Mouse (Mus musculus) layer of hippocampus, adult 8-10 months (tissue): ENCODE results near the gene Sufu. TPM values are rescaled to one million over a fixed set of nuclear protein-coding genes. Genes with fewer than 3 reads are reported as not detected.
A peak's percentile ranks its signal among the peaks of the same experiment; 100 is the strongest.

Source experiments
- DNase-seq, 2 experiments: peaks; one replicate each; pipeline ENCODE4 v3.0.0; 2022; ENCODE audit warnings: low spot score in 2 of 2
- total RNA-seq, 4 experiments: library from RNA; stranded (reverse); gene quantifications; 2 replicates each; pipeline ENCODE4 v1.2.4; 2022

Sufu gene
- total RNA-seq, 4 experiments from 2014 or later = 17.4 to 22.3 (median 19.4) TPM

DNA sequence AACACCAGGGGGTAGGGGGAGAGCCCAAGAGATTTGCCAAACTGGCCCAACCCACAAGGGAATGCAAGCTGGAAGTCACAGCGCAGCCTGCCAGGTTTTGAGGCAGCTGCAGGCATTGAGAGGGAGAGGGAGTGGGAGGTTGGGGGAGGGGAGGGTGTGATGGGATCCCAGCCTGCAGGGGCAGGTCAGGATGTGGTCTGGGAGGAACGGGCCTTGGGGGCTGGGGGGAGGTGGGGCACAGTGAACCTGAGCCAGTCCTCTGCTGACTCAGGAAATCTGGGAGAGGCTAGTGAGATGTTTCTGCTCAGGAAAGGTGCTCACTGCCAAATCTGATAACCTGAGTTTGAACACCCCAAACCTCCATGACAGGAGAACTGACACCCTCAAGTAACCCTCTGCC is 93.9 kb downstream of the Sufu start:
- DNase-seq = no peak

DNA sequence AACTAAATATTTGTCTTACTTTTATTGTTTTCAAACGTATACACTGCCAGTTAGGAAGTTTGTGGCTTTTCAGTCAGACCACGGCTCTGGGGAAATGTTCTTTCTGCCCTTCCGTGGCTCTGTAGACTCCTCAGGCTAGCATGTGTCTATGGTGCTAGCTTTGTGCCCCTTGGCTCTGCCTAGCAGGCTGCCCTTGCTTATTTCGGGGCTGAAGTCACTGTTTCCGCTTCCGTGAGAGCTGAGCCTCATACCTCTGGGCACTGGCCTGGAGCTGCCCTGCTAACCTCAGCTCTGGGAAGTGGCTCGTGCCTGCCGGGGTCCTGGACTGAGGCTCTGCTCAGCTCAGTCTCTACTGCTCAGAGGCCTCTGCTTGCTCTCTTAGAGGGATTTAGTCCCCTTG is 98.4 kb downstream of the Sufu start:
- no peak for DNase-seq

DNA sequence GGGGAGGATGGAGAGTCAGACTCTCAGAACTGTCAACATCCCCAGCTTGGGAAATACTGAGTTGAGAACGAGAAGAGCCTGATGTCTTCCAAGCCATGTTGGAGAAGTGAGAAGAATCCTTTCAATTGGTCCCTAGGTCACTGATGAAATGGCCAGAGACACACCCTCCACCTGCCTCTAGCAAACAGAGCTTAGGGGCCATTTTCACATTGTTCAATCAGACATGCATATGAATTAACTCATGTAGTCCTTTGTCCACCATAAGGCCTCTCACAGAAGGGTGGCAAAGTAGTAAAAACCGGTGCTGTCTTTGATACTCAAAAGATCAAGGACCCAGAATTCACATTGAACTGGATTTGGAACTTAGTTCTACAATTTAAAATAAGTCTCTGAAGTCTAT is 100.5 kb downstream of the Sufu start:
- DNase-seq = no peak

DNA sequence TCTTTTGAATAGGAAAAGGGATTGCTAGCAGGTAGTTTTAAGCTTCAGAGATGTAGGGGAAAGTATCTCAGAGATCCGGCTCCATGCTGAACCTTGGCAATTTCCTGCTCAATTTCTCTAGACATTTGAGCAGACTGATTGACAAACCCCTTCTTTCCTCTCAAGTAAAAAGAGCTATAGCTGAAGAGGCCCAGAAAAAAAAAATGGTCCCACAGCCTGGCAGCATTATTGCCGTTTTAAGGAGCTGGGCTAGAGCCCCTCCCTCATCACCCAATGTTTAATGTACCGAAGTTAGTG is 102.8 kb downstream of the Sufu start:
- no peak for DNase-seq

DNA sequence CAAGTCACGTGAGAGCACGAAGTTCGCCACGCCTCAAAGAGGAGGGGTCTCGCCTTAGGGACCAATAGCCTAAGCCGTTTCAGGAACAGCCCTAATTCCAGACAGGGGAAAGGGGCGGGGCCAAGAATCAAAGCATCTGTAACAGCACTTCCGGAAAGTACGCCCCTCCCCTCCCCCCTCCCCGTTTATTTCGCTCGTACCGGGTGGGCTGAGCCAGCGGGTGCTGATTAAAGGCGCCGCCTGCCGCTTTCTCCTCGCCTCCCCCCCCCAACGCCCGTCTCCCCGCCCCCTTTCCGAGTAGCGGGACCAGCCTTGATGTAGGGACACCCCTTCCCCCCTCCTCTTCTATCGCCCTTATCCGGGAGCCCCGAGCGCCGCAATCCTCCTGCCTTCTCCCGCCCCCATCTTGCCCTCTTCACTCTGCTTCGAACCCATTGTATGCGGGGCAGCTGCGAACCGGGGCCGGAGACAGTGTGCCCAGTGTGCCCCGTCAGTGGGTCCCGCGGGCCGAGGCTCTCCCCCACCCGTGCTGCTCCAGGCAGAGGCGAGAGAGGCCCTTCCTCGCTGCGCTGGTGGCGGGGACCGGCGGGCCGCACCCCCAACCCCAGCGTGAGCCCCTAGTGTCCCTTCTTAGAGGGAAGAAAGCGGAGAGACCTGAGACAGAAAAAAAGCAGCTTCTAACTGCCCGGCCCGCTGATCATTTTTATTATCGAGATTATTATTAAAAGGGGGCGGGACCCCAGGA is 103.3 kb downstream of the Sufu start:
- DNase-seq = peak; percentile 97 to 98

DNA sequence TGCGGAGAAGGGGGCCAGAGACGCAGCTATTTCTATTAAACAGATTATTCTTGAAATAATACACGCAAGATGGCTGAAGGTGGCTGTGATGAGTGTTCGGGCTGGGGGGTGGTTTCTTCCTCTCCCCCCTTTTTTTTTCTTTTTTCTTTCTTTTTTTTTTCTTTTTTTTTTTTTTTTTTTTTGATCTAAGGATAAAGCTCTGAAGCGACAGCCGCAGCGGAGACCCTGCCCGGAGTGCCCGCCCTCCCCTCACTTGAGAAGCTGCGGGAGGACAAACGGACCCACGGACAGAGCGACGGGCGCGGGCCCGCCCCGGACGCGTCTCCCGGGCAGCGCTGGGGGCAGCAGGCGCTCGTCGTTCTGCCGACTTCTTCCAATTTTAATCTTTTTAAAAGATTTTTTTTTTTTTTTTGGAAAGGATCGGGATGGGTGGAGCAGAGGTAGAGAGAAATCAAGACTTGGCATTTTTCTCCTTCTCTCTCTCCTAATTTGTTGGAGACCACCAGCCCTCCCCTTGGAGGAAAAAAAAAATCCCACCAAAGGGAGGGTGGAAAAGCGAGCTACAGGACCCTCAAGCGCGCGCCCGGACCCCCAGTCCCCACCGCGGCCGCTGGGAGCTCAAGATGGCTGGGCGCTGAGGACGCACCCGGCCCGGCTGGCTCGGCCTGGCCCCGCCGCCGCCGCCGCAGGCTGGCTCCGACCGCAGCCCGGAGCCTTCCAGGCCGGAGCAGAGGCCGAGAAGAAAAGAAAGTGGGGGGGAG is 104.1 kb downstream of the Sufu start:
- peak in 1 of 2 experiments; percentile 54 for DNase-seq

DNA sequence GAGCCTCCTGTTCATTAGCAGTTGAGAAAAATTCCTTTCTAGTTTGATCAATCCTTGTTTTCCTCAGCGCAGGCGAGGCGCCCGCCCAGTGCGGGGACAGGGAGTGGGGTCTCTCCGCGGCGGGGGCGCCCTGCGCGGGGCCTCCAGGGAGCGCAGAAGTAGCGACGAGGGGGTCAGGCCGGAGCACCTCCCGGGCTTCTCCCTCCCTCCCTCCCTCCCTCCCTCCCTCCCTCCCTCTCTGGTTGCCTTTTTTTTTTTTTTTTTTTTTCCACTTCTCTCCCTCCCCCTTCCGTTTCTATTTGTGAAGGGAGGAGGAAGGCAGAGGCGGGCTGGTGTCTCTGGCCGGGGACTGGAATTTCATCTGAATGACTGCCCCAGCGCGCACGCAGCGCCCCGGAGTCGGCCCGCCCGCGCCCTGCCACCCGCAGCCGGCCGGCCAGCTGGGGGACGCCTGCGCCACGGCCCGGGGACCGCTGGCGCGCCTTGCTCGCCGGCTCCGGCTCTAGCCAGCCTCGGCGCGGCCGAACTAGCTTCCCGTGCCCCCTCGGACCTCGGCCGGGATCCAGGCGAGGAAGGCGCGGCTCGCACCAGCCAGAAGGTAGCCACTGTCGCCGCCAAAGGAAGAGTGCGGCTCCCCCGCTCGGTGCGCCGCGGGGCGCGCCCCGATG is 104.8 kb downstream of the Sufu start, which contains the start of gene Trim8:
Trim8 (plus strand) TSS at position 302 of the 668 bp plus-strand sequence.
- DNase-seq = peak; percentile 79

DNA sequence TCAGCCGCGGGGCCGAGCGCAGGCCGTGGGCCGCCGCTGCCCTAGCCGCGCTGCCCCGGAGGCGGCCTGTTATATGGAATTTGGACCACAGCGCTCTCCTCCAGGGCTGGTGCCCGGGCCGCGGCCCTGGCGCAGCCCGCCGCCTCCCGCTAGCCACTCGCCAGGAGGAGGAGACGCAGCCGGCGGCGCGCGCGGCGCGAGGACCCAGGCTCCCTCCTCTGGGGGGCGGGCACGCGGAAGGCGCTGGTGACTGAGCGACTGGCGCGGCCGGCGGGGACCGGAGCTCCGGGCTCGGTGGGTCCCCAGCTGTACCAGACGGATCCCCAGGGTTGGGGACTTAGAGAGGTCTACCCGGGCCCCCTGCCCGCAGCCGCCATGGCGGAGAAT is 105.4 kb downstream of the Sufu start:
- DNase-seq = peak in 1 of 2 experiments; percentile 70

DNA sequence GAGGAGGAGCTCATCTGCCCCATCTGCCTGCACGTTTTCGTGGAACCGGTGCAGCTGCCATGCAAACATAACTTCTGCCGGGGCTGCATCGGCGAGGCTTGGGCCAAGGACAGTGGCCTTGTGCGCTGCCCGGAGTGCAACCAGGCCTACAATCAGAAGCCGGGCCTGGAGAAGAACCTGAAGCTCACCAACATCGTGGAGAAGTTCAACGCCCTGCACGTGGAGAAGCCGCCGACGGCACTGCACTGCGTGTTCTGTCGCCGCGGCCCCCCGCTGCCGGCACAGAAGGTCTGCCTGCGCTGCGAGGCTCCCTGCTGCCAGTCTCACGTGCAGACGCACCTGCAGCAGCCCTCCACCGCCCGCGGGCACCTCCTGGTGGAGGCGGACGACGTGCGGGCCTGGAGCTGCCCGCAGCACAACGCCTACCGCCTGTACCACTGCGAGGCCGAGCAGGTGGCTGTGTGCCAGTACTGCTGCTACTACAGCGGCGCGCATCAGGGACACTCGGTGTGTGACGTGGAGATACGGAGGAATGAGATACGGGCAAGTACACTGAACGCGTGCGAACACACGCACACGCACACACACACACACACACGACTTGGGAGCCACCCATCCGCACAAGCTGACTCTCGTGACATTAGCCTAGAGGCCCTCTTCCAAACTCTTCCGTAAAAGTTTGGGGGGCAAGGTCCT is 105.9 kb downstream of the Sufu start:
- peak; percentile 72 to 75 for DNase-seq

DNA sequence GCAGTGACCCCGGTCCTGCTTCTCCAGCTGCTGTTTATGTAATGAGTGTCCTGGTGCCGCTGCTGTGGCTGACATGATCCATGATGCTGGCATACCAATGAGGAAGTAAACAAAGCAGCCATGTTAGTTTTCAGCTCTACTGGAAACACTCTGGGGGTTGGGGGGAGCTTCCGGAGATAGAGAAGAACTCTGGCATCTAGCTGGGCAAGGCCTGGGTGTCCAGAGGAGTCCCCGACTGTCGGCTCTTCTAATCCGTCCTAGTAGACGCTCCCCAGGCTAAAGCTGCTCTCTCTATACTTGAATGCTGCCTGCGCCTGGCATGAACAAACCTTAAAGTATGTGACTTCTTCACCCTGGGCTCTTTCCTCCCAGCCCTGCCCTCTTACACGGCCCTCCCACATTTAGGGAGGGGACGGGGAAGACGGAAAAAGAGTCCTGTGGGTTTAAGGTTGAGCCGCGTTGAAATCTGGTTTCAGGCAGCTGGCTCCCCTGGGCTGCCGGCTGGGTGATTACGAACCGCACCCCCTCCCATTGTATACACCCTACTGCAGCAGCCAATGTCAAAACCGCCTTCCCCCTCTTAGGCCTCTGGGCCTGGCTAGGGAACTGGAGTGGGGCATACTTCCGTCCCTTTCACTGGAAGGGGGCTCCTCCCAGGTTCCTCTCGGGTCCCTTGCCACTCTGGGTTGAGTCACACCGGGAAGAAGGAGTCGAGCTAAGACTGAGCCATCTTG is 106.8 kb downstream of the Sufu start:
- DNase-seq = peak in 1 of 2 experiments; percentile 40

DNA sequence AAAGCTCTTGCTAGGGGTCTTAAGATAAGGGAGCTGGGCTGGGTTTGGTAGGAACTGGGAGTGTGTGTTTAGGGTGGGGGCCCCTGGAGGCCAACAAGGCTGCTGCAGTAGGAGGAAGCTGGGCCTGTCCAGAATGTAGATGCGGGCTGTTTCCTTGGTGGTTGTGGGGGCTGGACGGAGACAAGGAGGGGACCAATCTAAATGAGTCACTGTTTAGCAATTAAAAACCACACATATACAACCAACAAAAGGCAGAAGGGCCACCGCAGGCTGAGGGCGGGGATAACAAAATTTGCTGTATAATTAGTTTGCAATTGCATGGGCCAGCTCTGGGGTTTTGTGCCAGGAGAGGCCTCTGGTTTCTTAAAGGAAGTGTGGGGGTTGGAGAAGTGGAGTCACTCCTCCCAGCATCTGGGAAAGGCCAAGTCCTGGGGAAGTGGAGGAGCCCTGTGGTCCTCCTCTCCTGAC is 107.4 kb downstream of the Sufu start:
- DNase-seq = peak in 1 of 2 experiments; percentile 42

DNA sequence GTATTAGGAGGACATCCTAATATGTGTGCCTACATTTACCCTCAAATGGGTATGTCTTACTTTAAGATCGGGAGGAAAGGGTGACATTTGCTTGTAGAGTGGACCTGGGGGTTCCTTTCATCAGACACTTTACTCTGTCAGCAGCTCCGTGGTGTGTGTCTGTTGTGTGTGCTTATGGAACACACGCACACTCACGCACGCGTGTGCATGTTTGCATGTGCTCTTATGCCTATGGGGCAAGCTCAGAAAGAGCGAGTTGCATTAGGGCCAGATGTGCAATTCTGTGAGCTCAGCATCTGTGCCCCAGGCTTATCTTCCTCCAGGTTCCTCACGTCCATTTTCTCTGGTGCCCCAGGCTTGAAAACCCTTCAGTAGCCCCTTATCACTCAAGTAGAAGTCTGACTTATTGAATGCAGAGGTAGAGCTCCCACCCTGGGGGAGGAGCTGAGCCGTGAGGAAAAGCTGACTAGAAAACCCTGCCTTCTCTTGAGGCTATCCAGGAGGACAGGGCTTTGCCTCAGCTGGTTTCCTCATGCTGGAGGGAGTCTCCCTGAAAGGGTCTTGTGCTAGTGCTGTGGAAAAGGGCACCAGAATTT is 108.2 kb downstream of the Sufu start:
- no peak for DNase-seq

DNA sequence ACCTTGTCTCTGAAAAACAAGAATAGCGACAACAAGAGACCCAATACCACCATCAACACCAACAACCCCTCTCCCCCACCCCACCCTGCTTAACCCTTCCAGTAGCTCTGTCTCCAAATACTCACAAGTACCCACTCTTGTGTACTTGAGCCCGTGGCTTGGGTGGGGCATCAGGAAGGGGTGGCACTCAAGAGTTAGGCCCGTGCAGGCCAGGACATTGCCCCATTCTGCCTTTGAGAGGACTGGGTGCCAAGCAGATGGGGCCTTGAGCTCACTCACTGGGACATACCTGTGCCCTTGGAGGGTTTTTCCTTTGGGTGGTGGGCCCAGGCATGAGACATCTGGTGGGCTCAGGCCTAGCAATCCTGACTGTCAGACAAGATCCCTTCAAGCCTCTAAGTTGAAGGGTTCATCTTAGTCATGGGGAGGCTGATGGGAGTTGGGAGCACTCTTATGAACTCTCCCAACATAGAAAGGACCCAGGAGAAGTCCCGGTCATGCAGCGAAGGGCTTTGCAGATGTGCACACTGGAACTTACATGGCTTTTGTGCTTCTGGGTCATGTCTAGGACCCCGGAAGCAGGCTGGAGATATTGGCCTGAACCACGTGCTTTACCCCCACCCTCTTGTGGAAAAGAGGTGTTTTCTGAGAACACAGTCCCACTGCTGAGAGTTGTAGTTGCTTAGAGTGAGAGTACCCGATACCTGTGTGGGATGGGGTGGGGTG is 109.1 kb downstream of the Sufu start:
- no peak for DNase-seq

DNA sequence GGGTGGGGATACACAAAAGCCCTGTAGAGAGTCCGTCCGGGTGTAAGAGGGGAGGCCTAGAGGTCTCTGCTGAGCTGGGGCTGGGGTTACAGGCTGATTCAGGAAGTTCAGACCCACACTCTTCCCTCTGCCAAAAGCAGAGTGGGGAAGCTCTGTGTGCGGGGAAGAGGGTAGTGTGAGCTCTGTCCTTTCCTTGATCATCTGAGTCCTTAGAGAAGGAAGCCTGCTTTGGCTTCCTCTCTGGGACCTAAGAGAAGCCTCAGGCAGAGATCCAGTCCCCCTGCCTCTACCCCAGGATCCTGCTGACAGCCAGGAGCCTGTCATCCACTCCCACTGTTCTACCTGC is 109.6 kb downstream of the Sufu start:
- no peak for DNase-seq

DNA sequence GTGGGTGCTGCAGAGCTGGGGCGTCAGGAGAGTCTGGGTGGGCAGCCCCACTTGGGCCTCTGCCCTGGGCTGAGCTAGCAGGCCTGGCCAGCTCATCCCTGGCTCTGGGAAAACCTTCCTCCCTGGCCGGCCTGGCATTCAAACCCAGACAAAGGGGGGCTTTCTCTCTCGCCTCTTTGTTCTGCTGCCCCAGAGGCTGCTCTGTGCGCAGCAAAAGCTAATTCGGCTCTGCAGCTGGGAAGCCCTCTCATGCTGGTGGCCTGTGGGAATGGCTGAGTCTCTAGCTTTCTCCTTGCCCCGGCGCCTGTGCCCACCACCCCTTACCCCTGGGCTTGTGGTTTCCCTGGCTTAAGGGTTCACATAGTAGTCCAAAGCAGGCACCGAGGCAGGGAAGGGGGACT is 110.5 kb downstream of the Sufu start:
- no peak for DNase-seq

DNA sequence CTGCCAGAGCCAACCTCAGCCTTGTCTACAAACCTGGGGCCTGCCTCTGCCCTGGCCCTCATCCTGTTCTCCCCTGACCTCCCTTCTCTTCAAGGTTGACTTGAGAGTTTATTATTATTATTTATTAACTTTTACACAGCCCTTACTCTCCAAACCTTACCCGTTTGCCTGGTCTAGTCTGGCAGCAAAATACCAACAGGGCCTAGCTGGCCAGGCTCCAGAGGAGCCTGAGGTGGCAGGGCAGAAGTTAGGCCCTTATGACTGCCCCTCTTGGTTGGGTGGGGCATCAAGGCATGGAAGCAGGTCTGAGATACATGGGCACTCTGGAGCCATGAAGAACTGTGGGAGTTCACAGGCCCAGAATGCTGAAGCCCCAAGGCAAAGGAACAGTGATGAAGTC is 111.1 kb downstream of the Sufu start:
- no peak for DNase-seq

DNA sequence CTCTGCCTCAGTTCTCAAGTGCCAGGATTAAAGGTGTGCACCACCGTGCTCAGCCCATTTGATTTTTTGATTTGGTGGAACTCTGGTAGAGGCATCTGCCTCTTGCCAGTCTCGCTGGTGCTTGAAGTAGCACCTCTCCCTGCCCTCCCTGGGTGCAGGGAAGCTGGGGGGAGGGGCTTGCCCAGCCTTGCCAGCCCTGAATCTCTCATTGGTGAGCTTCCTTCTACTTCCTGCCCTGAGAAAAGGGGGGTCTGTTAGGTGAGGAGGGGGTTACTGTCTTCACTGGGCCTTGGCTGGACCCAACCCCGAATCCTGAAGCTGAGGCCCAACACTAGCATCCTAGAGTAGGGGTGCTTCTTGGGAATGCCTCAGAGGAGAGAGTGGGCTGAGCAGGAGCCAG is 112.0 kb downstream of the Sufu start:
- DNase-seq = no peak

DNA sequence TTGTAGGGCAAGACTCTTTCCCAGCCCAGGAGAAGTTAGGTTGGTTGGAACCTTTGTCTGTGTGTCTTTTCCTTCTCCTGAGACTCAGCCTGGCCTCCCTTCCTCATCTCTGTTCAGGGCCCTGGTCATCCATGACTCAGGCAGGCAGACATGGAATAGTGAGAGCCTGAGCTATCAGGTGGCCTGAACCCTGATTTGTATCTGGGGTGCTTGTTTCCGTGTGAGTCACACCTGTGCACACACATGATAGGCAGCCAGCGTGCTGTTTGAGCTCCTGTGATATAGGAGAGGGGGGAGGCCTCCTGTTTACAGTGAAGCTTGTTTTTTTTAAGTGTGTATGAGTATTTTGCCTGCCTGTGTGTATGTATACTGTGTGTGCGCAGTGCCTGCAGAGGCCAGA is 112.5 kb downstream of the Sufu start:
- DNase-seq = no peak

DNA sequence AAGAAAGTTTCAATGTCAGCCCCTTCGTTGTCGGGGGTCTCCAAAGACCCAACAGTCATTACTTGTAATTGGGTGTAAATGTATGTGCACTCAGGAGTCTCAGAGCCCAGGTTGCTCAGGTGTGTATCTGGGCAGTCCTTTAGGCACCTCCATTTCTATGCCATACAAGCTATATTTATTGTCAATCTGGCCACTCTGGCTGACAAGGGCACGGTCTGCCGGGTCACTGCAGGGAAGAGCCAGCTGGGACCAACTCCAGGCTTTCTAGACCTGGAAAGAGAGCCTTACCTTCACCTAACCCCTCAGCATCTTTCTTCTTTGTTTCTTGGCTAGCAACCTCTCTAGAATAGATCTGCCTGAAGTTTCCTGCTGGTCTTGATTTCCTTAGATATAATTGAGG is 113.0 kb downstream of the Sufu start:
- no peak for DNase-seq

DNA sequence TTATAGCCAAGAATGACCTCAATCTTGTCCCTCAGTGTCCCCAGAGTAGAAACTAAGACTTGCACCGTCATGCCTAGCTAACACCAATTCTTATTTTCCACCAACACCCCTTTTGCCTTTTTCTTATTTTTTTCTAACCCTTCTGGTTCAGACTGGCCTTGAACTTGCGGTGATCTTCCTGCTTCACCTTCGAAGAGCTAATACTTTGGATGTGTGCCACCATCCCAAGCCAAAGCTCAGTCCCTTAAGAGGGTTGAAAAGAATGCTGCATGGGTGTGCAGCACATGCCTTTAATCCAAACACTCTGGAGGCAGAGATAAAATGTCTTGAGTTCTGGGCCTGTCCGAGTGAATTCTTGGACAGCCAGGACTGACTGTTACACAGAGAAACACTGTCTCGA is 113.7 kb downstream of the Sufu start:
- no peak for DNase-seq
